In the genomic region with DNA sequence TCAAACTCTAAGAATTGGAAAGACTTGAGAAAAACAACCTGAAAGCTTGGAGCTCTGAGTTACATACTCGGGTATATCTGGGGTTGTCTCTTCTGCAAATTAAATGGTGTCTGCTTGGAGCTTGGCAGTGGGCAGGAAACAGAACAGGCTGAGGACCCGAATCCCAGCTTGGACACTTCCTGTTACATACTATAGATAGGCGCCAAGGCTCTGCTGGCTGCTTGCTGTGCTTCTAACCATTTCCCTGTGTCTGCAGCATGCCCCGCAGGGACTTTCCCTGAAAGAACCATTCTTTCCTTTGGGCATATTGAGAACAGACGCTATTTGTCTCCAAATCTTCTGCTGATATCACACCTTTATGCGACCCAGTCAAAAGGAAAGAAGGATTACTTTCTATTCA, we compare ENCODE assay signal across 11 mouse cellular contexts.
DNase-seq lines count a peak whose midpoint lies in the region; ATAC-seq and TF ChIP-seq lines count a peak whose summit lies in the region.
"Had no signal": no experiment of that assay in that cellular context is flagged by ENCODE, and none has a peak within 500 bp of the region (broad histone marks: within the 10 kb centered on the region; RNA-seq: fewer than 3 reads in every experiment).

No protein-coding gene starts in this region.

- H3K27me3 ChIP-seq in midbrain, embryonic 14.5 days (ENCODE audit: control insufficient read depth, insufficient read depth, low read length), result no peaks in the 10 kb centered on the region
- H3K27me3 ChIP-seq in midbrain, embryonic 10.5 days (ENCODE audit: low read depth, poor library complexity, severe bottlenecking), result no peaks in the 10 kb centered on the region
- no peaks in the 10 kb centered on the region for H3K27me3 ChIP-seq in embryonic facial prominence, embryonic 10.5 days (replicated peaks; ENCODE audit: low read depth, poor library complexity, severe bottlenecking)
- H3K27me3 ChIP-seq: embryonic facial prominence, embryonic 13.5 days; liver, embryonic 12.5 days; neural tube, embryonic 13.5 days had no signal

- ATAC-seq in midbrain, embryonic 14.5 days (ENCODE audit: low FRiP score, low TSS enrichment), result no peak
- ATAC-seq: liver, embryonic 12.5 days had no signal

- H3K9ac ChIP-seq in midbrain, embryonic 14.5 days (replicated peaks; ENCODE audit: low read length), result no peak overlapping the region
- H3K9ac ChIP-seq: embryonic facial prominence, embryonic 13.5 days; liver, embryonic 12.5 days; neural tube, embryonic 13.5 days had no signal

- H3K27ac ChIP-seq in midbrain, embryonic 14.5 days (replicated peaks; ENCODE audit: low read depth, low read length), result no peak overlapping the region
- no peak overlapping the region for H3K27ac ChIP-seq in midbrain, embryonic 10.5 days (replicated peaks)
- H3K27ac ChIP-seq in embryonic facial prominence, embryonic 10.5 days (replicated peaks), result no peak overlapping the region
- no peak overlapping the region for H3K27ac ChIP-seq in layer of hippocampus, adult 2 months
- H3K27ac ChIP-seq: embryonic facial prominence, embryonic 13.5 days; liver, embryonic 12.5 days; neural tube, embryonic 13.5 days had no signal

- H3K9me3 ChIP-seq in midbrain, embryonic 14.5 days (ENCODE audit: control insufficient read depth, low read length), result no peaks in the 10 kb centered on the region
- H3K9me3 ChIP-seq in midbrain, embryonic 10.5 days (replicated peaks), result no peaks in the 10 kb centered on the region
- no peaks in the 10 kb centered on the region for H3K9me3 ChIP-seq in embryonic facial prominence, embryonic 10.5 days
- H3K9me3 ChIP-seq: embryonic facial prominence, embryonic 13.5 days; liver, embryonic 12.5 days; neural tube, embryonic 13.5 days had no signal

- intact Hi-C loops in heart, postnatal 10 days (cut with DNase I), result no loop called here

- no peaks in the 10 kb centered on the region for H3K4me1 ChIP-seq in midbrain, embryonic 14.5 days (ENCODE audit: control insufficient read depth, insufficient read depth, low read length)
- no peaks in the 10 kb centered on the region for H3K4me1 ChIP-seq in midbrain, embryonic 10.5 days
- H3K4me1 ChIP-seq in embryonic facial prominence, embryonic 10.5 days, result peaks cover 17% of the 10 kb centered on the region
- H3K4me1 ChIP-seq: liver, embryonic 12.5 days had no signal

- peak; percentile 2 to 5 for DNase-seq in heart, postnatal 10 days
- no peak for DNase-seq in heart, adult 9 months (ENCODE audit: low spot score in 2 of 2)
- peak; percentile 5 for DNase-seq in midbrain, embryonic 14.5 days
- no peak for DNase-seq in midbrain, embryonic 10.5 days (ENCODE audit: low spot score)
- DNase-seq in embryonic facial prominence, embryonic 10.5 days (ENCODE audit: low spot score), result peak; percentile 30
- DNase-seq in mesoderm, embryonic 11.5 days (ENCODE audit: low read depth, low spot score), result peak; percentile 13
- DNase-seq in layer of hippocampus, adult 2 months (ENCODE audit: low spot score in 2 of 2), result no peak
- DNase-seq: gastrocnemius, postnatal 10 days had no signal

- H3K4me3 ChIP-seq in midbrain, embryonic 14.5 days (replicated peaks; ENCODE audit: low read depth, low read length), result no peak overlapping the region
- no peak overlapping the region for H3K4me3 ChIP-seq in midbrain, embryonic 10.5 days
- no peak overlapping the region for H3K4me3 ChIP-seq in embryonic facial prominence, embryonic 10.5 days
- H3K4me3 ChIP-seq in layer of hippocampus, adult 2 months, result no peak overlapping the region
- H3K4me3 ChIP-seq: embryonic facial prominence, embryonic 13.5 days; liver, embryonic 12.5 days; neural tube, embryonic 13.5 days had no signal

- H3K4me2 ChIP-seq in midbrain, embryonic 14.5 days (ENCODE audit: low read length), result no peak overlapping the region
- H3K4me2 ChIP-seq: embryonic facial prominence, embryonic 13.5 days; liver, embryonic 12.5 days; neural tube, embryonic 13.5 days had no signal

- 71% methylated on average over 6 of the region's 6 CpGs for WGBS in midbrain, embryonic 14.5 days
- 73% methylated on average over 6 of the region's 6 CpGs for WGBS in midbrain, embryonic 10.5 days
- 39% methylated on average over 6 of the region's 6 CpGs for WGBS in embryonic facial prominence, embryonic 10.5 days

- TF ChIP-seq CTCF in layer of hippocampus, adult 2 months (conservative IDR thresholded peaks at IDR 0.05), result no peak

- no peaks in the 10 kb centered on the region for H3K36me3 ChIP-seq in midbrain, embryonic 14.5 days (ENCODE audit: control insufficient read depth, insufficient read depth, low read length)
- H3K36me3 ChIP-seq in midbrain, embryonic 10.5 days, result no peaks in the 10 kb centered on the region
- H3K36me3 ChIP-seq in embryonic facial prominence, embryonic 10.5 days (replicated peaks), result no peaks in the 10 kb centered on the region
- H3K36me3 ChIP-seq: embryonic facial prominence, embryonic 13.5 days; liver, embryonic 12.5 days; neural tube, embryonic 13.5 days had no signal

Comparison
In these comparisons a context has a peak if more than half of its experiments do, and no peak if none do; other contexts are left out.
1. DNase-seq: peak in heart, postnatal 10 days (2 of 2), midbrain, embryonic 14.5 days (single experiment), embryonic facial prominence, embryonic 10.5 days (single experiment) and mesoderm, embryonic 11.5 days (single experiment); none in heart, adult 9 months (0 of 2), midbrain, embryonic 10.5 days (single experiment) and layer of hippocampus, adult 2 months (0 of 2).